Mouse (Mus musculus): ENCODE data around the gene Saxo1. TPM values are rescaled to one million over a fixed set of nuclear protein-coding genes. Genes with fewer than 3 reads are reported as not detected.

The Saxo1 gene
- total RNA-seq, 1 experiment from 2014 or later: not detected

- no peak for ATAC-seq (replicated peaks in 1 of 2; ENCODE audit: insufficient read depth in 1 of 2, low FRiP score in 2 of 2, low TSS enrichment in 1 of 2, low read depth in 1 of 2, poor library complexity in 2 of 2, severe bottlenecking in 2 of 2)
Observed at GRCm38 (mm10) chr4:86480891-86481290, 77.2 kb downstream of the Saxo1 start.

GRCm38 (mm10) chr4:86464808-86465207 lies 93.3 kb downstream of the Saxo1 start:
- no peak for ATAC-seq (replicated peaks in 1 of 2; ENCODE audit: insufficient read depth in 1 of 2, low FRiP score in 2 of 2, low TSS enrichment in 1 of 2, low read depth in 1 of 2, poor library complexity in 2 of 2, severe bottlenecking in 2 of 2)

- no peak for ATAC-seq (replicated peaks in 1 of 2; ENCODE audit: insufficient read depth in 1 of 2, low FRiP score in 2 of 2, low TSS enrichment in 1 of 2, low read depth in 1 of 2, poor library complexity in 2 of 2, severe bottlenecking in 2 of 2)
Observed at GRCm38 (mm10) chr4:86450468-86450867, 107.7 kb downstream of the Saxo1 start.

- no peak for ATAC-seq (replicated peaks in 1 of 2; ENCODE audit: insufficient read depth in 1 of 2, low FRiP score in 2 of 2, low TSS enrichment in 1 of 2, low read depth in 1 of 2, poor library complexity in 2 of 2, severe bottlenecking in 2 of 2)
Observed at GRCm38 (mm10) chr4:86436336-86436735, 121.8 kb downstream of the Saxo1 start.

- ATAC-seq (replicated peaks in 1 of 2; ENCODE audit: insufficient read depth in 1 of 2, low FRiP score in 2 of 2, low TSS enrichment in 1 of 2, low read depth in 1 of 2, poor library complexity in 2 of 2, severe bottlenecking in 2 of 2): no peak
Observed at GRCm38 (mm10) chr4:86435631-86436030, 122.5 kb downstream of the Saxo1 start.

GRCm38 (mm10) chr4:86428091-86428745 lies 129.9 kb downstream of the Saxo1 start:
- no peak for ATAC-seq (replicated peaks in 1 of 2; ENCODE audit: insufficient read depth in 1 of 2, low FRiP score in 2 of 2, low TSS enrichment in 1 of 2, low read depth in 1 of 2, poor library complexity in 2 of 2, severe bottlenecking in 2 of 2)

GRCm38 (mm10) chr4:86427312-86427711 lies 130.8 kb downstream of the Saxo1 start:
- ATAC-seq (replicated peaks in 1 of 2; ENCODE audit: insufficient read depth in 1 of 2, low FRiP score in 2 of 2, low TSS enrichment in 1 of 2, low read depth in 1 of 2, poor library complexity in 2 of 2, severe bottlenecking in 2 of 2): no peak

GRCm38 (mm10) chr4:86426549-86426948 lies 131.6 kb downstream of the Saxo1 start:
- no peak for ATAC-seq (replicated peaks in 1 of 2; ENCODE audit: insufficient read depth in 1 of 2, low FRiP score in 2 of 2, low TSS enrichment in 1 of 2, low read depth in 1 of 2, poor library complexity in 2 of 2, severe bottlenecking in 2 of 2)

GRCm38 (mm10) chr4:86425581-86425980 lies 132.5 kb downstream of the Saxo1 start:
- no peak for ATAC-seq (replicated peaks in 1 of 2; ENCODE audit: insufficient read depth in 1 of 2, low FRiP score in 2 of 2, low TSS enrichment in 1 of 2, low read depth in 1 of 2, poor library complexity in 2 of 2, severe bottlenecking in 2 of 2)

- no peak for ATAC-seq (replicated peaks in 1 of 2; ENCODE audit: insufficient read depth in 1 of 2, low FRiP score in 2 of 2, low TSS enrichment in 1 of 2, low read depth in 1 of 2, poor library complexity in 2 of 2, severe bottlenecking in 2 of 2)
Observed at GRCm38 (mm10) chr4:86422586-86422985, 135.5 kb downstream of the Saxo1 start.

- no peak for ATAC-seq (replicated peaks in 1 of 2; ENCODE audit: insufficient read depth in 1 of 2, low FRiP score in 2 of 2, low TSS enrichment in 1 of 2, low read depth in 1 of 2, poor library complexity in 2 of 2, severe bottlenecking in 2 of 2)
Observed at GRCm38 (mm10) chr4:86416401-86417025, 141.6 kb downstream of the Saxo1 start.

- ATAC-seq (replicated peaks in 1 of 2; ENCODE audit: insufficient read depth in 1 of 2, low FRiP score in 2 of 2, low TSS enrichment in 1 of 2, low read depth in 1 of 2, poor library complexity in 2 of 2, severe bottlenecking in 2 of 2): no peak
Observed at GRCm38 (mm10) chr4:86413388-86413787, 144.7 kb downstream of the Saxo1 start.

- ATAC-seq (replicated peaks in 1 of 2; ENCODE audit: insufficient read depth in 1 of 2, low FRiP score in 2 of 2, low TSS enrichment in 1 of 2, low read depth in 1 of 2, poor library complexity in 2 of 2, severe bottlenecking in 2 of 2): no peak
Observed at GRCm38 (mm10) chr4:86410946-86411345, 147.2 kb downstream of the Saxo1 start.

GRCm38 (mm10) chr4:86408421-86408820 lies 149.7 kb downstream of the Saxo1 start:
- no peak for ATAC-seq (replicated peaks in 1 of 2; ENCODE audit: insufficient read depth in 1 of 2, low FRiP score in 2 of 2, low TSS enrichment in 1 of 2, low read depth in 1 of 2, poor library complexity in 2 of 2, severe bottlenecking in 2 of 2)

GRCm38 (mm10) chr4:86407200-86407527 lies 151.0 kb downstream of the Saxo1 start:
- no peak for ATAC-seq (replicated peaks in 1 of 2; ENCODE audit: insufficient read depth in 1 of 2, low FRiP score in 2 of 2, low TSS enrichment in 1 of 2, low read depth in 1 of 2, poor library complexity in 2 of 2, severe bottlenecking in 2 of 2)

GRCm38 (mm10) chr4:86406501-86407199 lies 151.5 kb downstream of the Saxo1 start:
- no peak for ATAC-seq (replicated peaks in 1 of 2; ENCODE audit: insufficient read depth in 1 of 2, low FRiP score in 2 of 2, low TSS enrichment in 1 of 2, low read depth in 1 of 2, poor library complexity in 2 of 2, severe bottlenecking in 2 of 2)

GRCm38 (mm10) chr4:86401116-86401515 lies 157.0 kb downstream of the Saxo1 start:
- no peak for ATAC-seq (replicated peaks in 1 of 2; ENCODE audit: insufficient read depth in 1 of 2, low FRiP score in 2 of 2, low TSS enrichment in 1 of 2, low read depth in 1 of 2, poor library complexity in 2 of 2, severe bottlenecking in 2 of 2)

- ATAC-seq (replicated peaks in 1 of 2; ENCODE audit: insufficient read depth in 1 of 2, low FRiP score in 2 of 2, low TSS enrichment in 1 of 2, low read depth in 1 of 2, poor library complexity in 2 of 2, severe bottlenecking in 2 of 2): no peak
Observed at GRCm38 (mm10) chr4:86397470-86397869, 160.7 kb downstream of the Saxo1 start.

Measured in hematopoietic stem cell, adult 5-6 weeks (primary cell).